Comparison of ENCODE assay signal across 14 mouse cellular contexts in the genomic region with DNA sequence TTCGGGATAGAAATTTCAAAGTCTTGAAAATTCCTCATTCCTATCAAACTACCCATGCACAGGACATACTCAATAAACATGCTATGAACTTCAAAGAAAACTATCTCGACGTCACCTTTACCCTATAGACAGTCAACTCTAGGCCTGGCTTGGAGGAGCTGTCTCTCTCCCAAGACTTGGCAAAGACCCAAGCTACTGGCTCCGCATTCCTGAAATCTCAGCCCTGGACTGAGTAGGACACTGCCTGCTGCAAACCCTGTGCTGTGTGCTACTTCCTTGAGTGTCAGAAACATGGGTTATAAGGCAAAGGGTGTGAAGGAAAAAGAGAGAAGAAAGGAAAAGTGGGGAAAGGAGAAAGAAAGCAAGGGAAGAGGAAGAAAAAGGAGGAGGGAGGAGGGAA.
DNase-seq lines count a peak whose midpoint lies in the region; ATAC-seq and TF ChIP-seq lines count a peak whose summit lies in the region.
"Had no signal": no experiment of that assay in that cellular context is flagged by ENCODE, and none has a peak within 500 bp of the region (broad histone marks: within the 10 kb centered on the region; RNA-seq: fewer than 3 reads in every experiment).

No protein-coding gene starts in this region.

- peak; percentile 73 for ATAC-seq in lung, embryonic 14.5 days (ENCODE audit: insufficient read depth)
- ATAC-seq in kidney, embryonic 14.5 days (ENCODE audit: low FRiP score, low TSS enrichment), result 0 out of 2 replicates have a peak, but pooled peaks have one; percentile 46
- ATAC-seq: hindbrain, postnatal 0 days had no signal

- no peaks in the 10 kb centered on the region for H3K4me1 ChIP-seq in lung, embryonic 14.5 days (ENCODE audit: insufficient read depth)
- H3K4me1 ChIP-seq in kidney, embryonic 14.5 days (ENCODE audit: control insufficient read depth, insufficient read depth, low read length), result no peaks in the 10 kb centered on the region; the same call in 1 of the 2 replicates

- H3K36me3 ChIP-seq in lung, embryonic 14.5 days (ENCODE audit: insufficient read depth), result no peaks in the 10 kb centered on the region
- no peaks in the 10 kb centered on the region for H3K36me3 ChIP-seq in kidney, embryonic 14.5 days (ENCODE audit: control insufficient read depth, insufficient read depth, low read length)
- H3K36me3 ChIP-seq: forebrain, embryonic 12.5 days had no signal

- H3K9me3 ChIP-seq in lung, embryonic 14.5 days (ENCODE audit: low read depth, low read length), result no peaks in the 10 kb centered on the region
- H3K9me3 ChIP-seq in kidney, embryonic 14.5 days (ENCODE audit: control insufficient read depth, low read length), result no peaks in the 10 kb centered on the region
- H3K9me3 ChIP-seq: forebrain, embryonic 12.5 days had no signal

- H3K27ac ChIP-seq in lung, embryonic 14.5 days (ENCODE audit: low read depth), result no peak overlapping the region
- no peak overlapping the region for H3K27ac ChIP-seq in kidney, embryonic 14.5 days (ENCODE audit: low read depth, low read length)
- H3K27ac ChIP-seq: forebrain, embryonic 12.5 days; hindbrain, postnatal 0 days had no signal

- no peaks in the 10 kb centered on the region for H3K27me3 ChIP-seq in lung, embryonic 14.5 days (ENCODE audit: insufficient read depth, low read length)
- no peaks in the 10 kb centered on the region for H3K27me3 ChIP-seq in kidney, embryonic 14.5 days (ENCODE audit: control insufficient read depth, insufficient read depth, low read length)
- H3K27me3 ChIP-seq: forebrain, embryonic 12.5 days had no signal

- H3K4me3 ChIP-seq in lung, embryonic 14.5 days (ENCODE audit: low read depth, low read length), result no peak overlapping the region
- H3K4me3 ChIP-seq in kidney, embryonic 14.5 days (ENCODE audit: low read length), result no peak overlapping the region
- H3K4me3 ChIP-seq: forebrain, embryonic 12.5 days had no signal

- no peak for TF ChIP-seq CTCF in lung, embryonic 14.5 days (IDR thresholded peaks at IDR 0.05; ENCODE audit: low read depth)

- H3K4me2 ChIP-seq in lung, embryonic 14.5 days, result no peak overlapping the region
- no peak overlapping the region for H3K4me2 ChIP-seq in kidney, embryonic 14.5 days (replicated peaks; ENCODE audit: low read depth, low read length)
- H3K4me2 ChIP-seq: forebrain, embryonic 12.5 days had no signal

- DNase-seq in cerebellum, postnatal 14 days, result peak; percentile 14 to 22
- DNase-seq in cerebellum, adult 11 months, result no peak
- peak; percentile 82 for DNase-seq in lung, embryonic 14.5 days
- DNase-seq in lung, postnatal 14 days, result no peak
- DNase-seq in NIH3T3 (ENCODE audit: low read depth), result peak; percentile 18
- DNase-seq in urinary bladder, postnatal 4 days (ENCODE audit: low spot score in 2 of 2), result no peak
- DNase-seq: cerebellum, adult 18-20 months; heart, postnatal 36 days; liver; lung, adult 18-20 months; right cerebral cortex, postnatal 14 days had no signal

- H3K9ac ChIP-seq in lung, embryonic 14.5 days, result no peak overlapping the region
- no peak overlapping the region for H3K9ac ChIP-seq in kidney, embryonic 14.5 days (ENCODE audit: low read depth, low read length)
- H3K9ac ChIP-seq: forebrain, embryonic 12.5 days had no signal

- WGBS in lung, embryonic 14.5 days, result 42% methylated on average over 4 of the region's 4 CpGs
- WGBS in kidney, embryonic 14.5 days, result 74% methylated on average over 4 of the region's 4 CpGs

Comparison
In these comparisons a context has a peak if more than half of its experiments do, and no peak if none do; other contexts are left out.
1. DNase-seq: peak in cerebellum, postnatal 14 days (2 of 2), lung, embryonic 14.5 days (single experiment) and NIH3T3 (single experiment); none in cerebellum, adult 11 months (single experiment), lung, postnatal 14 days (single experiment) and urinary bladder, postnatal 4 days (0 of 2).